Mouse (Mus musculus) hindbrain, embryonic 16.5 days (tissue): ENCODE data around the gene D2hgdh. TPM values are rescaled to one million over a fixed set of nuclear protein-coding genes. Genes with fewer than 3 reads are reported as not detected.
"Not testable (repeated sequence)": the region's sequence is repeated elsewhere in the genome, so short reads cannot be mapped to it uniquely, and the experiment has no call there.

Source experiments
- ATAC-seq: fragments of 200-750 bp; cut with Nextera tagmentation; 2 replicates; pipeline ENCODE4 v1.8.0; 2017; ENCODE audit warnings: moderate TSS enrichment, moderate library complexity
- H3K27ac ChIP-seq: fragments of 300-500 bp; sonication (generic); 2 replicates; pipeline ENCODE4 v1.5.1; 2014; ENCODE audit warnings: low read depth, mild to moderate bottlenecking, control low read depth, low read length, moderate library complexity
- H3K27me3 ChIP-seq: fragments of 300-500 bp; sonication (generic); replicated peaks from 2 replicates; pipeline ENCODE4 v1.6.1; 2014; ENCODE audit warnings: low read length; ENCODE audit not compliant: control insufficient read depth, insufficient read depth
- H3K36me3 ChIP-seq: fragments of 300-500 bp; sonication (generic); 2 replicates; pipeline ENCODE4 v1.6.1; 2014; ENCODE audit warnings: mild to moderate bottlenecking, low read length, moderate library complexity, mixed read lengths; ENCODE audit not compliant: control insufficient read depth, insufficient read depth
- H3K4me1 ChIP-seq: fragments of 300-500 bp; sonication (generic); 2 replicates; pipeline ENCODE4 v1.6.1; 2014; ENCODE audit warnings: low read depth, low read length; ENCODE audit not compliant: control insufficient read depth, insufficient read depth
- H3K4me2 ChIP-seq: fragments of 300-500 bp; sonication (generic); 2 replicates; pipeline ENCODE4 v1.6.1; 2014; ENCODE audit warnings: mild to moderate bottlenecking, low read length, control low read depth, moderate library complexity
- H3K4me3 ChIP-seq: fragments of 300-500 bp; sonication (generic); 2 replicates; pipeline ENCODE4 v1.5.1; 2014; ENCODE audit warnings: mild to moderate bottlenecking, low read length, control low read depth, moderate library complexity
- H3K9ac ChIP-seq: fragments of 300-500 bp; sonication (generic); 2 replicates; pipeline ENCODE4 v1.6.1; 2014; ENCODE audit warnings: low read depth, mild to moderate bottlenecking, control low read depth, low read length, moderate library complexity
- H3K9me3 ChIP-seq: fragments of 300-500 bp; sonication (generic); 2 replicates; pipeline ENCODE4 v1.6.1; 2014; ENCODE audit warnings: mild to moderate bottlenecking, low read length, moderate library complexity; ENCODE audit not compliant: control insufficient read depth
- WGBS: fragments of 180-500 bp; shearing (Covaris S2); extraction: QIAGEN DNeasy Blood & Tissue Kit; methylation state at CpG from one replicate; pipeline ENCODE4 v1.1.7; 2014; 5-methylcytosine and 5-hydroxymethylcytosine counted together
- polyA plus RNA-seq: library from polyadenylated mRNA; unstranded; fragments of >200 nt; fragmentation: Nextera tagmentation; extraction: Ambion mirVana; gene quantifications from 2 replicates; pipeline ENCODE4 v1.2.1, GENCODE M21; 2015

Gene D2hgdh
- polyA plus RNA-seq, 1 experiment from 2014 or later = 14.6 TPM

- Histone ChIP-seq H3K36me3 (peaks cover 6% of the 10 kb centered on the region; the same call in 1 of the 2 replicates), H3K27me3 (no peaks in the 10 kb centered on the region), H3K9me3 (no peaks in the 10 kb centered on the region), H3K4me3 (no peak overlapping the region), H3K9ac (no peak overlapping the region), H3K4me1 (no peaks in the 10 kb centered on the region), H3K27ac (no peak overlapping the region), H3K4me2 (no peak overlapping the region)
- ATAC-seq = no peak
- WGBS = 88% methylated on average over 2 of the region's 2 CpGs
These were observed 11.8 kb downstream of the D2hgdh start for GRCm38 (mm10) chr1:93836532-93836913.

GRCm38 (mm10) chr1:93837335-93837734, 12.6 kb downstream of the D2hgdh start:
- no peak overlapping the region for H3K9ac ChIP-seq
- H3K4me2 ChIP-seq = no peak overlapping the region
- H3K27me3 ChIP-seq = no peaks in the 10 kb centered on the region
- 96% methylated on average over 7 of the region's 8 CpGs for WGBS
- no peaks in the 10 kb centered on the region for H3K4me1 ChIP-seq
- no peak overlapping the region for H3K27ac ChIP-seq
- H3K4me3 ChIP-seq = no peak overlapping the region
- no peak for ATAC-seq
- H3K9me3 ChIP-seq = no peaks in the 10 kb centered on the region
- peaks cover 6% of the 10 kb centered on the region; the same call in 1 of the 2 replicates for H3K36me3 ChIP-seq

- not testable (repeated sequence) for H3K9ac ChIP-seq, ATAC-seq, H3K4me3 ChIP-seq, H3K4me2 ChIP-seq, H3K27ac ChIP-seq, H3K36me3 ChIP-seq, H3K27me3 ChIP-seq, H3K4me1 ChIP-seq, H3K9me3 ChIP-seq
- 89% methylated on average over 6 of the region's 8 CpGs for WGBS
These were observed 13.9 kb downstream of the D2hgdh start for GRCm38 (mm10) chr1:93838569-93838968.

GRCm38 (mm10) chr1:93845766-93846366, 21.2 kb downstream of the D2hgdh start:
- not testable (repeated sequence) for H3K4me1 ChIP-seq, H3K27me3 ChIP-seq, H3K36me3 ChIP-seq, H3K4me2 ChIP-seq, H3K9ac ChIP-seq, H3K27ac ChIP-seq, H3K4me3 ChIP-seq, H3K9me3 ChIP-seq
- whole genome bisulfite sequencing = 68% methylated on average over 1 of the region's 3 CpGs
- peak; percentile 76 for ATAC-seq

GRCm38 (mm10) chr1:93855790-93856189, 31.1 kb downstream of the D2hgdh start:
- not testable (repeated sequence) for H3K9ac ChIP-seq, H3K27ac ChIP-seq, H3K36me3 ChIP-seq, ATAC-seq, H3K4me3 ChIP-seq, H3K4me2 ChIP-seq, H3K9me3 ChIP-seq, H3K4me1 ChIP-seq, H3K27me3 ChIP-seq
- 75% methylated on average over 4 of the region's 4 CpGs for WGBS

GRCm38 (mm10) chr1:93857370-93857769, 32.7 kb downstream of the D2hgdh start:
- Histone ChIP-seq H3K27me3 (no peaks in the 10 kb centered on the region), H3K9me3 (no peaks in the 10 kb centered on the region), H3K4me1 (no peaks in the 10 kb centered on the region), H3K27ac (no peak overlapping the region), H3K4me2 (no peak overlapping the region), H3K36me3 (no peaks in the 10 kb centered on the region), H3K4me3 (no peak overlapping the region), H3K9ac (no peak overlapping the region)
- peak; percentile 52; the same call in 1 of the 2 replicates for ATAC-seq
- 48% methylated on average over 6 of the region's 6 CpGs for WGBS

- Histone ChIP-seq H3K9ac (no peak overlapping the region), H3K4me1 (no peaks in the 10 kb centered on the region), H3K4me2 (no peak overlapping the region), H3K4me3 (no peak overlapping the region), H3K9me3 (no peaks in the 10 kb centered on the region), H3K27me3 (no peaks in the 10 kb centered on the region), H3K36me3 (no peaks in the 10 kb centered on the region), H3K27ac (no peak overlapping the region)
- 76% methylated on average over 3 of the region's 3 CpGs for WGBS
- ATAC-seq = no peak
These were observed 33.3 kb downstream of the D2hgdh start for GRCm38 (mm10) chr1:93857991-93858390.

- Histone ChIP-seq H3K4me2 (no peak overlapping the region), H3K27ac (no peak overlapping the region), H3K27me3 (no peaks in the 10 kb centered on the region), H3K9me3 (no peaks in the 10 kb centered on the region), H3K9ac (no peak overlapping the region), H3K36me3 (no peaks in the 10 kb centered on the region), H3K4me3 (no peak overlapping the region), H3K4me1 (no peaks in the 10 kb centered on the region)
- no peak for ATAC-seq
These were observed 34.9 kb downstream of the D2hgdh start for GRCm38 (mm10) chr1:93859619-93860018.

GRCm38 (mm10) chr1:93861048-93861447, 36.3 kb downstream of the D2hgdh start, which contains the start of gene Gal3st2:
Gene Gal3st2, plus strand, starts transcription at chr1:93861306.
- 59% methylated on average over 2 of the region's 2 CpGs for WGBS

More at GRCm38 (mm10) chr1:93861048-93861447, 36.3 kb downstream of the D2hgdh start, which contains the start of gene Gal3st2:
- not testable (repeated sequence) for H3K4me1 ChIP-seq, H3K27ac ChIP-seq, ATAC-seq, H3K4me3 ChIP-seq, H3K4me2 ChIP-seq, H3K9me3 ChIP-seq, H3K9ac ChIP-seq, H3K36me3 ChIP-seq, H3K27me3 ChIP-seq
